Mouse (Mus musculus) heart, embryonic 16.5 days (tissue): ENCODE results near the gene Atp6v0b. TPM values are rescaled to one million over a fixed set of nuclear protein-coding genes. Genes with fewer than 3 reads are reported as not detected.

Experiments
- ATAC-seq: fragments of 200-750 bp; cut with Nextera tagmentation; replicated peaks from 2 replicates; pipeline ENCODE4 v1.8.0; 2017; ENCODE audit warnings: moderate number of reproducible peaks; ENCODE audit not compliant: insufficient read depth, low FRiP score; ENCODE audit errors: extremely low read depth
- H3K27ac ChIP-seq: fragments of 300-500 bp; sonication (generic); 2 replicates; pipeline ENCODE4 v1.5.1; 2014; ENCODE audit warnings: mild to moderate bottlenecking, low read length, control low read depth, moderate library complexity
- H3K27me3 ChIP-seq: fragments of 300-500 bp; sonication (generic); 2 replicates; pipeline ENCODE4 v1.6.1; 2014; ENCODE audit warnings: low read length, mixed read lengths; ENCODE audit not compliant: control insufficient read depth, insufficient read depth
- H3K36me3 ChIP-seq: fragments of 300-500 bp; sonication (generic); 2 replicates; pipeline ENCODE4 v1.6.1; 2014; ENCODE audit not compliant: control insufficient read depth, insufficient read depth
- H3K4me1 ChIP-seq: fragments of 300-500 bp; sonication (generic); 2 replicates; pipeline ENCODE4 v1.6.1; 2014; ENCODE audit warnings: low read length, mixed read lengths; ENCODE audit not compliant: control insufficient read depth, insufficient read depth
- H3K4me2 ChIP-seq: fragments of 300-500 bp; sonication (generic); 2 replicates; pipeline ENCODE4 v1.6.1; 2014; ENCODE audit warnings: low read depth, mild to moderate bottlenecking, control low read depth, low read length
- H3K4me3 ChIP-seq: fragments of 300-500 bp; sonication (generic); 2 replicates; pipeline ENCODE4 v1.5.1; 2014; ENCODE audit warnings: mild to moderate bottlenecking, control low read depth, low read length
- H3K9ac ChIP-seq: fragments of 300-500 bp; sonication (generic); 2 replicates; pipeline ENCODE4 v1.6.1; 2014; ENCODE audit warnings: low read length, control low read depth
- H3K9me3 ChIP-seq: fragments of 300-500 bp; sonication (generic); replicated peaks from 2 replicates; pipeline ENCODE4 v1.6.1; 2016; ENCODE audit warnings: low read length; ENCODE audit not compliant: control insufficient read depth
- WGBS: fragments of 180-500 bp; shearing (Covaris S2); extraction: QIAGEN DNeasy Blood & Tissue Kit; methylation state at CpG from one replicate; pipeline ENCODE4 v1.1.7; 2014; 5-methylcytosine and 5-hydroxymethylcytosine counted together
- polyA plus RNA-seq: library from polyadenylated mRNA; unstranded; fragments of >200 nt; fragmentation: Nextera tagmentation; extraction: Ambion mirVana; gene quantifications from 2 replicates; pipeline ENCODE4 v1.2.1, GENCODE M21; 2015

The Atp6v0b gene
- polyA plus RNA-seq, 1 experiment from 2014 or later, result 229 TPM

DNA sequence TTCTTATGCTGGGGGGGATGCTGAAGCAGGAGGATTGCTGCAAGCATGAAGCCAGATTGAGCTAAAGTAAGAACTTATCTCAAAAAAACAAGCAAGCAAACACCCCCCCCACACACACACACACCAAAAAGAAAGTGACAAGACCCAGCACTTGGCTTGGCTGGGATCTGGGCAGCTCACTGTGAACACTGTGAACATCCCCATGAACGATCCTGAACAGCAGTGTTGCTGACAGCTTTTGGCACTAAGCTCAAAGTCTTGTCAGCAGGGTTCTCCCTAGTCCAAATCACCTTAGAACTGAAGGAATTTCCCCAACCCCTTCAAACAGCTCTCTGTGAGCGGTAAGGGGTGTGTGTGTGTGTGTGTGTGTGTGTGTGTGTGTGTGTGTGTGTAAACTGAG, 36.3 kb upstream of the Atp6v0b start:
- peaks cover 31% of the 10 kb centered on the region for H3K27me3 ChIP-seq
- peak overlapping the region; percentile 64 for H3K27ac ChIP-seq
- H3K9me3 ChIP-seq, result no peaks in the 10 kb centered on the region
- no peak overlapping the region for H3K4me2 ChIP-seq
- no peaks in the 10 kb centered on the region for H3K36me3 ChIP-seq
- peaks cover 25% of the 10 kb centered on the region for H3K4me1 ChIP-seq
- ATAC-seq, result peak; percentile 79
- WGBS, result 29% methylated on average over 2 of the region's 2 CpGs
- no peak overlapping the region for H3K4me3 ChIP-seq
- no peak overlapping the region for H3K9ac ChIP-seq

GRCm38 (mm10) chr4:117921358-117921757, 34.2 kb upstream of the Atp6v0b start:
- Histone ChIP-seq H3K4me1 (peaks cover 26% of the 10 kb centered on the region), H3K36me3 (no peaks in the 10 kb centered on the region), H3K9ac (no peak overlapping the region), H3K27me3 (peaks cover 14% of the 10 kb centered on the region), H3K27ac (no peak overlapping the region), H3K9me3 (no peaks in the 10 kb centered on the region), H3K4me3 (no peak overlapping the region), H3K4me2 (no peak overlapping the region)
- no peak for ATAC-seq
- whole genome bisulfite sequencing, result 91% methylated on average over 2 of the region's 2 CpGs

DNA sequence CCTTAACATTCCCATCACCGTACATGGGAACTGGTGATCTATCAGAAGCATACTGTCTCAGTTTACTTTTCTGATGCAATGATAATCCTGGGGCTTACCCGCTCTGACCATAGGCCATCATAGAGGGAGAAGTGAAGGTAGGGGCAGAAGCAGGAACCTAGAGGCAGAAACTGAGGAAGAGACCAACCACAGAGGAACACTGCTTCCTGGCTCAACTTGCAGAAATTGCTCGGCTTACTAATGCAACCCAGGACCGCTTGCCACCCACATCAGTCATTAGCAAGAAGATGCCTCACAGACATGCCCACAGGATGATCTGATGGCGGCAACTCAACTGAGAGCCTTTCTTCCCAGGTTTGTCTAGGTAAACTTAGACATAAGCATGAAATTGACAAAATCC, 31.6 kb upstream of the Atp6v0b start:
- no peak overlapping the region for H3K4me3 ChIP-seq
- no peaks in the 10 kb centered on the region for H3K9me3 ChIP-seq
- ATAC-seq, result no peak
- H3K9ac ChIP-seq, result peak overlapping the region; percentile 22; the same call in 1 of the 2 replicates
- H3K36me3 ChIP-seq, result no peaks in the 10 kb centered on the region
- WGBS, result 65% methylated on average over 5 of the region's 5 CpGs
- H3K27ac ChIP-seq, result peak overlapping the region; percentile 81
- peak overlapping the region; percentile 22; the same call in 1 of the 2 replicates for H3K4me2 ChIP-seq
- H3K27me3 ChIP-seq, result peaks cover 3% of the 10 kb centered on the region; the same call in 1 of the 2 replicates
- peaks cover 34% of the 10 kb centered on the region for H3K4me1 ChIP-seq

- peaks cover 3% of the 10 kb centered on the region; the same call in 1 of the 2 replicates for H3K27me3 ChIP-seq
- no peak for ATAC-seq
Observed at GRCm38 (mm10) chr4:117918261-117918660, 31.1 kb upstream of the Atp6v0b start.

DNA sequence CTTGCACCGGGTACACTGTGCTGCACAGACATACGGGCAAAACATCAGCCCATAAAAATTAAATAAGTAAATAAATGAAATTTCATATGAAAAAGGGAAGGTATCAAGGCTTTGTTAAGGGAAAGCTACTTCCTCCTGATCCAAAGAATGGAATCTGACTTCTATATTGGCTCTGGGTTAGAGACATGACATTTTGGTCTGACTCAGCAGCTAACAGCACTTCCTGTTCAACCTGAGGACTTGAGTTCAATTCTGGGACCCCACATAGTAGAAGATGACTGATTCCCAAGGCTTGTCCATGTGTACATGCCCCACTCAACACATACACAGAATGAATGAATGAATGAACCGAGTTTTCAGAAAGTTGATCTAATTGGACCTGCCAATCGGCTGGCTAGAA, 30.7 kb upstream of the Atp6v0b start:
- H3K4me3 ChIP-seq, result no peak overlapping the region
- H3K4me2 ChIP-seq, result peak overlapping the region; percentile 22; the same call in 1 of the 2 replicates
- H3K27me3 ChIP-seq, result peaks cover 3% of the 10 kb centered on the region; the same call in 1 of the 2 replicates
- H3K4me1 ChIP-seq, result peaks cover 35% of the 10 kb centered on the region
- WGBS, result 77% methylated on average over 4 of the region's 4 CpGs
- H3K36me3 ChIP-seq, result no peaks in the 10 kb centered on the region
- no peak for ATAC-seq
- H3K27ac ChIP-seq, result peak overlapping the region; percentile 81
- no peak overlapping the region for H3K9ac ChIP-seq
- H3K9me3 ChIP-seq, result no peaks in the 10 kb centered on the region

More at GRCm38 (mm10) chr4:117918261-117918660, 31.1 kb upstream of the Atp6v0b start:
- H3K4me3 ChIP-seq, result no peak overlapping the region
- H3K9me3 ChIP-seq, result no peaks in the 10 kb centered on the region
- peak overlapping the region; percentile 81 for H3K27ac ChIP-seq
- H3K4me2 ChIP-seq, result peak overlapping the region; percentile 22; the same call in 1 of the 2 replicates
- 17% methylated on average over 3 of the region's 3 CpGs for WGBS
- peaks cover 34% of the 10 kb centered on the region for H3K4me1 ChIP-seq
- H3K36me3 ChIP-seq, result no peaks in the 10 kb centered on the region
- H3K9ac ChIP-seq, result peak overlapping the region; percentile 22; the same call in 1 of the 2 replicates

DNA sequence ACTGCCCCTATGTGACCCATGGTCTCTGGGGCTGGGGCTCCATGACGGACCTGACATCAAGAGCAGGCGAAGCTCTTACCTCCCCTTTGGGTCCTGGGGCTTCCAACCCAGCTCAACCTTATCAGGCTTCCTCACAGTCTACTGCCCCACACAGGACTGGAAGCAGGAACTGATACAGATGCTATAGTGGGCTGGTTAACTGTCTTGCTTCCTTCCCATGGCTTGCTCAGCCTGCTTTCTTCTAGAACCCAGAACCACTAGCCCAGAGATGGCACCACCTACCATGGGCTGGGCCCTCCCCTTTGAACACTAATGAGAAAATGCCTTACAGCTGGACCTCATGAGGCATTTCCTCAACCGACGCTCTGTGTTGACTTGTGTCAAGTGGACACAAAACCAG, 30.3 kb upstream of the Atp6v0b start:
- H3K27ac ChIP-seq, result no peak overlapping the region

DNA sequence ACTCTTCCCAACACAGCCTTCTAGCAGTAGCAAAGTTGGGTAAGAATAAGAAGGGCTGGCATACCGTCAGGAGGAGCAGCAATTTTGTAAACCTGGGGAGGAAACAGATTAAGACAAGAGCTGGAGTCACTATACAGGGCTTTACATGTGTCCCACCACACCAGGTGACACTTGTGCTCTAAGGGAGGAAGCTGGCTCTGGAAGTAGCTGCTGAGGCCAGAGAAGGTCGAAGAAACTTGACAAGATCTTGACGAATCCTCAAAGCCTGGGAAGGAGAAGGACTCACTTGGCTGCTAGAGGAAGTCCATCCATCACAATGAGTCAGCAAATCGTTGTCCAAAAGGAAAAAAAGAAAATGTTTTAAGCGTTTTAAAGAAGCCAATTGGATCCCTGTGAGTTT, 29.3 kb upstream of the Atp6v0b start:
- Histone ChIP-seq H3K27ac (0 out of 2 replicates have a peak overlapping the region, but pooled peaks have one; percentile 7), H3K36me3 (peaks cover 7% of the 10 kb centered on the region), H3K9me3 (no peaks in the 10 kb centered on the region), H3K9ac (no peak overlapping the region), H3K27me3 (no peaks in the 10 kb centered on the region; the same call in 1 of the 2 replicates), H3K4me2 (no peak overlapping the region), H3K4me3 (no peak overlapping the region), H3K4me1 (peaks cover 38% of the 10 kb centered on the region)
- 60% methylated on average over 5 of the region's 5 CpGs for WGBS
- ATAC-seq, result no peak

More for the DNA sequence above, 30.3 kb upstream of the Atp6v0b start:
- ATAC-seq, result no peak
- Histone ChIP-seq H3K4me3 (no peak overlapping the region), H3K36me3 (no peaks in the 10 kb centered on the region), H3K9ac (no peak overlapping the region), H3K9me3 (no peaks in the 10 kb centered on the region), H3K4me2 (no peak overlapping the region), H3K27me3 (peaks cover 3% of the 10 kb centered on the region; the same call in 1 of the 2 replicates), H3K4me1 (peaks cover 36% of the 10 kb centered on the region)
- WGBS, result 74% methylated on average over 4 of the region's 4 CpGs

DNA sequence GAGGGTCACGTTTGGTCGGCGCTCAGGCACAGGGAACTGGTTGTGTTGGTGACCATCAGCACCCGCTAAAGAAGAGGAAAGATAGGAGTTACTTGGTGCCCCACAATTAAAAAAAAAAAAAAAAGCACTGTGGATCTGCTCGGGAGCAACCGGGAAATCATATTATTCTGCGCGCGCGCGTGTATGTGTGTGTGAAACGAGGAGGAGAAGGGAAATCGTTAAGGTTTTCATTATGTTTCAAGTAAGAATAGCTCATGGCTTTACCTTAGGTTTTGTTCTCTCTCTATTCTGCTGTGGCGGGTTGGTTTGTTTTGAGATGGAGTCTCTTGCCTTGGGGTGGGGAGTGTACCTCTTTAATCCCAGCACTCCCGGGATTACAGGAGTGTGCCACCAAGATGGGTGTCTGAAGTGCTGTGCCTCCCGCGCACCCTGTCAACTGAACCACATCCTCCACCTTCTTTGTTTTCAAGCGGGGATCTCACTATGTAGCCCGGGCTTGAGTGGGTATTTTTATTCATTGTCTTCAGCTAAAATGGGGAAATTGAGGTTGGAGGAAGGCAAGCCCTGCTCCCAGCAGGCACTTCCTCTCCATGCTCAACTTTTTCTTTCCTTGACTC, 28.5 kb upstream of the Atp6v0b start:
- no peaks in the 10 kb centered on the region for H3K9me3 ChIP-seq
- peaks cover 38% of the 10 kb centered on the region for H3K4me1 ChIP-seq
- no peaks in the 10 kb centered on the region for H3K27me3 ChIP-seq
- peak overlapping the region; percentile 63 for H3K4me3 ChIP-seq
- H3K36me3 ChIP-seq, result peaks cover 12% of the 10 kb centered on the region
- H3K4me2 ChIP-seq, result peak overlapping the region; percentile 99
- no peak for ATAC-seq
- H3K27ac ChIP-seq, result 0 out of 2 replicates have a peak overlapping the region, but pooled peaks have one; percentile 6
- peak overlapping the region; percentile 87 for H3K9ac ChIP-seq
- WGBS, result 6% methylated on average over 19 of the region's 19 CpGs
